Mouse (Mus musculus) hindbrain, postnatal 0 days (tissue): ENCODE results near the gene Tmbim1. TPM values are rescaled to one million over a fixed set of nuclear protein-coding genes. Genes with fewer than 3 reads are reported as not detected.

Source experiments
- ATAC-seq: fragments of 200-750 bp; cut with Nextera tagmentation; 2 replicates; pipeline ENCODE4 v1.8.0; 2017; ENCODE audit warnings: mild to moderate bottlenecking, moderate TSS enrichment, moderate library complexity
- DNase-seq: peaks from one replicate; pipeline ENCODE4 v3.0.0-alpha.2; 2015; ENCODE audit warnings: low spot score
- H3K27ac ChIP-seq: fragments of 300-500 bp; sonication (generic); 2 replicates; pipeline ENCODE4 v1.5.1; 2014; ENCODE audit warnings: mild to moderate bottlenecking
- H3K27me3 ChIP-seq: fragments of 300-500 bp; sonication (generic); 2 replicates; pipeline ENCODE4 v1.6.1; 2014; ENCODE audit warnings: low read length, mixed read lengths; ENCODE audit not compliant: insufficient read depth
- H3K36me3 ChIP-seq: fragments of 300-500 bp; sonication (generic); 2 replicates; pipeline ENCODE4 v1.6.1; 2014; ENCODE audit warnings: low read length, mixed read lengths; ENCODE audit not compliant: insufficient read depth
- H3K4me1 ChIP-seq: fragments of 300-500 bp; sonication (generic); 2 replicates; pipeline ENCODE4 v1.6.1; 2014; ENCODE audit warnings: antibody characterized with exemption, low read length, mixed read lengths; ENCODE audit not compliant: insufficient read depth
- H3K4me2 ChIP-seq: fragments of 300-500 bp; sonication (generic); 2 replicates; pipeline ENCODE4 v1.6.1; 2014; ENCODE audit warnings: low read depth, mild to moderate bottlenecking, low read length, moderate library complexity, mixed read lengths
- H3K4me3 ChIP-seq: fragments of 300-500 bp; sonication (generic); 2 replicates; pipeline ENCODE4 v1.5.1; 2014; ENCODE audit warnings: low read length
- H3K9ac ChIP-seq: fragments of 300-500 bp; sonication (generic); replicated peaks from 2 replicates; pipeline ENCODE4 v1.6.1; 2014; ENCODE audit warnings: mild to moderate bottlenecking, low read length, moderate library complexity, mixed read lengths
- H3K9me3 ChIP-seq: fragments of 300-500 bp; sonication (generic); 2 replicates; pipeline ENCODE4 v1.6.1; 2016; ENCODE audit warnings: low read length, mixed read lengths
- CTCF ChIP-seq: IDR thresholded peaks from 2 replicates; pipeline ENCODE4 v1.5.1; 2016; ENCODE audit warnings: antibody characterized with exemption, control low read depth, low read depth
- WGBS: fragments of 180-500 bp; shearing (Covaris S2); extraction: QIAGEN DNeasy Blood & Tissue Kit; methylation state at CpG from one replicate; pipeline ENCODE4 v1.1.7; 2014; 5-methylcytosine and 5-hydroxymethylcytosine counted together
- polyA plus RNA-seq: library from polyadenylated mRNA; unstranded; fragments of >200 nt; fragmentation: Nextera tagmentation; extraction: Ambion mirVana; gene quantifications from 2 replicates; pipeline ENCODE4 v1.2.1, GENCODE M21; 2015
- total RNA-seq: library from RNA; depleted of rRNA; stranded (reverse); fragments of >200 nt; gene quantifications from 2 replicates; pipeline ENCODE4 v1.2.3, GENCODE M21; 2014

Tmbim1 gene
- total and polyA plus RNA-seq, 2 experiments from 2014 or later = 14.8 to 17.5 TPM

DNA sequence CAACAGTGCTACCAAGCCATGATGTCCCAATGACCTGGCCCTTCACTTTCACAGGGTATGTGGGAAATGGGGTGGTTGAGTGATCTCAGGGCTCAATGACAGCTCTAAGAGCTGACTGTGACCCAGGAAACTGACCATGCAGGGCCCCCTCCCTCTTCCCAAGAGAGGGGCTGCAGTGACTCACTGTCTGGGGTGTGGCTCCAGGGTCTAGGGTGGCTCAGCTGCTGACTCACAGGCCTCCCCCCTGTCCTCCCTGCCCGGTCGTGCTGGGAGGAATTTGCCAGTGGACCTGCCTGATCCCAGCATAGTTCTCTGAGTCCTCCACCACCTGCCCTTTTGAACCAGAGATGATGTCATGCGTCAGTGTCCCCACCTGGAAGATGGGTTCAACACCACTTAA is 8.2 kb downstream of the Tmbim1 start:
- no peak overlapping the region for H3K27ac ChIP-seq
- no peaks in the 10 kb centered on the region for H3K9me3 ChIP-seq
- TF ChIP-seq CTCF = no peak
- H3K36me3 ChIP-seq = no peaks in the 10 kb centered on the region; the same call in 1 of the 2 replicates
- no peaks in the 10 kb centered on the region for H3K27me3 ChIP-seq
- ATAC-seq = no peak
- H3K4me3 ChIP-seq = no peak overlapping the region
- H3K4me2 ChIP-seq = no peak overlapping the region
- 89% methylated on average over 3 of the region's 3 CpGs for WGBS
- peaks cover 33% of the 10 kb centered on the region for H3K4me1 ChIP-seq
- H3K9ac ChIP-seq = no peak overlapping the region
- no peak for DNase-seq

DNA sequence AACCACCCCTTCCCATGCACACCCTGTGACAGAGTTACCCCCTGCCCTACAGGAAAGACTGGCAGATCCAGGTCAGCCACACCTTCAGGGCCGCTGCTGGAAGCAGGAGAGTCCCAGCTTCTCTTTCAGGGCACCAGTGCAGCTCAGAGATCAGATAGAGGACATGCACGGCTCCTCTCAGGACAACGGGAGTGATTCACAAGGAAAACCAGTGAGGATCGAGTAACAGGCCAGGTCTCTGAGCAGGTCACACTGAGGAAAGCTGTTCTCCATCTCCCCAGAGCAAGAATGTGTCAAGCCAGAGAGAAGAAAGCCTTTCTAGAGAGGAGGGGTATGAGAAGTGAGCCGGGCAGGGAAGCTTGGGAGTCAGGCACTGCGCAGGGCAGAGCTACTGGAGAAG is 8.9 kb downstream of the Tmbim1 start:
- no peaks in the 10 kb centered on the region for H3K9me3 ChIP-seq
- H3K36me3 ChIP-seq = no peaks in the 10 kb centered on the region; the same call in 1 of the 2 replicates
- peak overlapping the region; percentile 84 for H3K27ac ChIP-seq
- H3K9ac ChIP-seq = no peak overlapping the region
- ATAC-seq = no peak
- whole genome bisulfite sequencing = 55% methylated on average over 6 of the region's 6 CpGs
- H3K4me1 ChIP-seq = peaks cover 33% of the 10 kb centered on the region
- no peak overlapping the region for H3K4me3 ChIP-seq
- no peak for TF ChIP-seq CTCF
- DNase-seq = no peak
- no peaks in the 10 kb centered on the region for H3K27me3 ChIP-seq
- H3K4me2 ChIP-seq = peak overlapping the region; percentile 14; the same call in 1 of the 2 replicates

DNA sequence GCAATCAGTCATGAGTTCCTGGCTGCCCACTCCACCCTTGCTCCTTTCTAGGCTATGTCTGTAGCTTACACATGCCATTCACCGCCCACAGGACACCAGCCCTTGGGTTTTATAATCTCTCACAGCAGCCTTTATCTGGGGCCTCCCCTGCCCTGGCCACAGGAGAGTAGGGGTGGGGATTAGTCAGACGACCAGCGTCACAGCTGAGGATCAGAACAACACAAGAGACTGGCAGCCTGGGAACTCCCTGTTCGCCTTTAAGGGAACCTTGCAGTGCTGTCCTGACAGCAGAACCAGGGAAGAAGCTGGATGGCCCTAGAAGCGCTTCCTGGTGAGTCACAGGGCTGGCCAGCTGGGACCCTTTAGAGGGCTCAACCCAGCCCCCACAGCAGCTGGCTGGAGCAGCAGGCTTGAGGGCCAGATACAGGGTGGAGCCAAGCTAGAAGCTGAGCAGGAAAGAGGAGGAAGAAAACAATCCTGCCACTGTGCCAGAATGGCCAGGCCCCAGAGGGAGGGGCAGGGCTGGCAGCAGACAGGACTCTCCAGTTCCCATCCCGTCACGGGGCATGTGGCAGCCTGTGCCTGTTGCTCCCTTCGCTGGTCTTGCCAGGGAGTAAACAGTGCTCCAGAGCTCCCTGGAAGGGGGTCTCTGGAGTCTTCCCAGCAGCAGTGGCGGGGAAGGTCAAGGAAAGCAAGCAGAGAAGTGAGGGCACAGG is 9.8 kb downstream of the Tmbim1 start:
- Histone ChIP-seq H3K27ac (peak overlapping the region; percentile 84), H3K4me2 (peak overlapping the region; percentile 14; the same call in 1 of the 2 replicates), H3K27me3 (no peaks in the 10 kb centered on the region), H3K36me3 (no peaks in the 10 kb centered on the region; the same call in none of the 2 replicates), H3K4me3 (no peak overlapping the region), H3K9ac (no peak overlapping the region), H3K4me1 (peaks cover 33% of the 10 kb centered on the region), H3K9me3 (no peaks in the 10 kb centered on the region)
- 17% methylated on average over 9 of the region's 9 CpGs for WGBS
- ATAC-seq = peak; percentile 96
- TF ChIP-seq CTCF = no peak
- DNase-seq = peak; percentile 91

DNA sequence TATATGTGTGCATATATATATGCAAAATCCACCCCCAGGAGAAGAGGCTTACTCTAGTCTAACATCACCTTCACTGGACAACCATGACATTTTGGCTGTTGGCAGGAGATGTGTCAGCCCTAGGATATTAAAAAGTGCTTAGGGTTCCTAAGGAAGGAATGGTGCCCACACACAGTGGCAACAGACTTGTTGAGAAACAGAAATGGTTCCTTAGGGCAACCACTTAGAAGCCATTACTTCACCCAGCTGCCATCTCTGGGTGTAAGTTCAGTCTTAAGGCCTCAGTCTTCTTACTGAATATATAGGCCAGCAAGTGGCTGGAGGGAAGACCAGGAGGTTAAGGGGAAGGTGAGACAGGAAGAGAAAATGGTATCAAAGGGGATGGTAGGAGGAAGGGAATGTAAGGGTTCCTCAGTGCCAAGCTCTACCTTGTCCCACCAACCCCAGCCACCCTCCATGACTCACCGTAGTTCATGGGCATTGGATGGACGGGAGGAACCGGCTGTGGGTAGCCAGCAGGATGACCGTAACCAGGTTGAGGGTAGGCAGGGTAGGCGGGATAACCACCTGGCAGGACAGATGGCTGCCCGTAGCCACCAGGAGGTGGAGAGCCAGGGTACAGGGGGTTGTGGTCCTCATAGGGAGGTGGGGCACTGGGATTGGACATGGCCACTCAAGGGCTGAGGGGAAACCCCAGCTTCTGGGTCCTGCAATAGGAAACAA is 10.5 kb downstream of the Tmbim1 start:
- Histone ChIP-seq H3K9ac (no peak overlapping the region), H3K4me3 (no peak overlapping the region), H3K27ac (peak overlapping the region; percentile 84), H3K9me3 (no peaks in the 10 kb centered on the region), H3K27me3 (no peaks in the 10 kb centered on the region), H3K4me1 (peaks cover 33% of the 10 kb centered on the region), H3K36me3 (peaks cover 4% of the 10 kb centered on the region), H3K4me2 (no peak overlapping the region)
- no peak for TF ChIP-seq CTCF
- WGBS = 83% methylated on average over 6 of the region's 6 CpGs
- ATAC-seq = no peak
- no peak for DNase-seq

DNA sequence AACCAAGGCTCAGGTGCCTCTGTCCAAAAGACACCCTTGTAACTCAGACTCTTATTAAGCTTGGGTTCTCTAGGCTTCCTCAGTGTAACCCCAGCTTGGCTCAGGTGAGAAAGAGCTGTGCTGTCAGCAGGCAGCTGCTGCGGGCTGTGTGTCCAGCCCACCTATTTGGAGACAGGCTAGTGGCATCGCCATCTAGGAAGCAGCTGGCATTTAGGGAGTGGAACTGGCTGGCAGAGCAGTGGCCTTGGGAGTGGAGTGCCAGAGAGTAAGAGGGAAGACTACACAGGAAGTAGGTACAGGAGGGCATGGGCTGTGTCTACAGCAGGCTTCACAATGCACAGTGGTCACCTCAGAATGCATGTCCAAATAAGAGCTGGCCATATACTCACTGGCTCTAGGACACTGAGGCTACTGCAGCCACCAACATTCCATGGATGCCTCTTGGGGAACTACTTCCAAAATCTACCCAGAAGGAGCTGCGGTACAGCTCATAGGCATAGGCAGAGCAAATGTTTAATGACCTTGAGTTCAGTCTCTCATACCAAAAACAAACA is 11.3 kb downstream of the Tmbim1 start:
- Histone ChIP-seq H3K27me3 (no peaks in the 10 kb centered on the region), H3K4me2 (no peak overlapping the region), H3K27ac (no peak overlapping the region), H3K9ac (no peak overlapping the region), H3K36me3 (peaks cover 7% of the 10 kb centered on the region), H3K4me3 (no peak overlapping the region), H3K9me3 (no peaks in the 10 kb centered on the region), H3K4me1 (peaks cover 33% of the 10 kb centered on the region)
- ATAC-seq = no peak
- DNase-seq = no peak
- no peak for TF ChIP-seq CTCF
- WGBS = 85% methylated on average over 3 of the region's 3 CpGs

DNA sequence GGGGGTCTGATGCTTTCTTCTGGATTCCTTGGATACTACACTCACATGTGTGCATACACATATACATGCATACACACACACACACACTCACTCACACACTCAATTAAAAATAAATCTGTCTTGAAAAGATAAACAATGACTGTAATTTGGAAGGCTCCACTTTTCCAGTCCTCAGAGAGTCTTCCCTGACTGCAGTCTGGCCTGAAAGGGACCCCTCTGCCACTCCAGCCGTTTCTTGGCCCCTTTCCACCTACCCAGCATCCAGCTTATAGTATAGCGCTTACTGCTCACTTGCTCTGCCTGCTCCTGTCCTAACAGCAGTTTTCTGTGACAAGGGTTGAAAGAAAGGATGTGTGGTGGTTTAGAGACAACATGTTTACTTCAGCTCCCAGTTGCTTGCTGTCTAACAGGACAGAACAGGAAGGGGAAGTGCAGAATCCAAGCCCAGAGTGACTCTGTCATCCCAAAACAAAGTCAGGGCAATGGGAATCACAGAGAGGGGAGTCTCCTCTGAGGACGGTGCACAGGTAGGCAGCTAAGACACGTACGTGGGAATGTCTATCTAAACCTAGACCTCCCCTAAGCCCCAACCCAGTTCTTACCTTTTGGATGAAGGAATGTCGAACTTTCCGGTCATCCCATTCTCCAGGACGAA is 12.0 kb downstream of the Tmbim1 start:
- Histone ChIP-seq H3K9ac (no peak overlapping the region), H3K9me3 (no peaks in the 10 kb centered on the region), H3K4me2 (no peak overlapping the region), H3K4me1 (peaks cover 28% of the 10 kb centered on the region), H3K36me3 (peaks cover 7% of the 10 kb centered on the region), H3K4me3 (no peak overlapping the region), H3K27me3 (no peaks in the 10 kb centered on the region), H3K27ac (no peak overlapping the region)
- no peak for TF ChIP-seq CTCF
- WGBS = 76% methylated on average over 8 of the region's 8 CpGs
- ATAC-seq = no peak
- DNase-seq = peak; percentile 42
